Mouse (Mus musculus) spleen, adult 10 weeks (tissue): Measurements from ENCODE around the gene Ltbr. TPM values are rescaled to one million over a fixed set of nuclear protein-coding genes. Genes with fewer than 3 reads are reported as not detected.

Experiments used
- polyA plus RNA-seq: library from polyadenylated mRNA; stranded (reverse); fragments of 350-450 nt; fragmentation: Illumina TruSeq; extraction: RNeasy Lipid Tissue Mini Kit (QIAGEN cat#74804); gene quantifications from one replicate; pipeline ENCODE4 v1.2.3, GENCODE M21; 2015; ENCODE audit warnings: low replicate concordance; ENCODE audit not compliant: insufficient read depth

Ltbr gene
- polyA plus RNA-seq = 7.2 TPM

GRCm38 (mm10) chr6:125313546-125314230 lies at the start of gene Ltbr:
TSS of gene Ltbr (minus strand) at chr6:125313885.

DNA sequence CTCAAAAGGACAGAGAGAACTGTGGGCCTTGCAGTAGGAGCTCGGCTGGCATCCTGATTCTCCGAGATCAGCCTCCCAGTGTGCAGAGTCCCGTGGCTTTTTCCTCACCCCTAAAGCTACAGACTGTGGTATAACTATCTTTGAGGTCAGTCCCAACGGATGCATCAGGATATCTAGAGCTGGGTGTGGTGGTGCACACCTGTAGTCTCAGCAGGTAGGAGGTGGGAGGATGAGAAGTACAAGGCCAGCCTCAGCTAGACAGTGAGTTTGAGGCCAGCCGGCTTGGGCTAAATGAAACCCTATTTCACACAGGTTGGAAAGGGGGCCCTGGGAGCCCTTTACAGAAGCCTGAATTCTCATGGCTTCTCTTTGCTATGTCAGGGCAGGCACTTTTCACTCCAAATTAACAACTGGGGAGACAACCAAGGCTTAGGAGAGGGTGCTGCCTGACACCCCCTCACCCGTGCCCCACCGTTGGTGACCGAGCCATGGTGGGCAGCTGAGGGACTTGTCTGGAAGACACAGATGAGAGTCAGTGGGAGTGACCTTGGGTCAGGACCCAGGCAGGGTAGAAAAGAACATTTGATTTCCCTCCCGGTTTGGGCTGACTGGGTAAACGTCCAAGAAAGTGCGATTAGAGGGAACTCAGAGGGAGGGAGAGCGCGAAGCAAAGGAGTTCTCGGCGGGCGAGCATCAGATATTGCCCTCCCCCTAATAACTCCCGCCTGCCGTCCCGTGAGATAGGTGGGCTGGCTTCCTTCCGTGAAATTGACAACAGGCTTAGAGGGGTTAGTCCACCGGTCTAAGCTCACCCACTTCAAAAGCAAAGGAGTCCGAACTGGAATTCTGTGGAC lies 35.3 kb upstream of the Ltbr start, which contains the start of gene Tnfrsf1a:
Gene Tnfrsf1a, plus strand, starts transcription at position 642 of the 854 bp plus-strand sequence.

DNA sequence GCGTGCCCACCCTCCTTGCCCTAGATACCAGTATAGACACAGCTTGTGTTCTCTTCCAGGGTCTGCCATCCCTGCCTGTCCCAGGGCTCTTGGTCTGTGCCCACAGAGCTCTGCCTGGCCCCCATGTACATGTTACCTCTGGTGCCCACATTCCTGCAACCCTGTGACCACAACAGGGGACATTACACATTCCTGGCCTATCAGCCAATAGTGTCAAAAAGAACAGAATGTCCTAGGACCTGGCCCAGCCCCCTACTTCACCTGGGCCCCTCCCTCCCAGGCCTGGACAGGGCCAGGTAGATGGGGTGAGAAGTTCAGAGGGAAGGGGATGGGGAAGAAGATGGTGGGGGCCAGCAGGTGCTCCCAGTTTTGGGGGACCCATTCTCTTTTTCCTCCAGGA lies 6.6 kb upstream of the Ltbr start, which contains the start of gene Scnn1a:
Gene Scnn1a, plus strand, starts transcription at position 337 of the 400 bp plus-strand sequence.

GRCm38 (mm10) chr6:125285890-125286289 lies 27.8 kb downstream of the Ltbr start, which contains the start of gene Tuba3a:
TSS of gene Tuba3a (minus strand) at chr6:125286042.

Other genes with a start within 250 kb of the Ltbr start
- gene Lpar5, start 246.0 kb downstream of the Ltbr start, polyA plus RNA-seq = 8.7 TPM
- gene Chd4, start 217.9 kb downstream of the Ltbr start, polyA plus RNA-seq = 174 TPM
- gene Nop2, start 182.0 kb downstream of the Ltbr start, polyA plus RNA-seq = 22.7 TPM
- gene Iffo1, start 168.6 kb downstream of the Ltbr start, polyA plus RNA-seq = 29.6 TPM
- gene Gapdh, start 147.4 kb downstream of the Ltbr start, polyA plus RNA-seq = 414 TPM
- 55.5 TPM for gene Ncapd2, start 122.2 kb downstream of the Ltbr start, polyA plus RNA-seq
- 61.7 TPM for gene Mrpl51, start 122.1 kb downstream of the Ltbr start, polyA plus RNA-seq
- 89.9 TPM for gene Vamp1, start 98.3 kb downstream of the Ltbr start, polyA plus RNA-seq
- gene Tapbpl, start 82.0 kb downstream of the Ltbr start, polyA plus RNA-seq = 29.2 TPM
- 35.2 TPM for gene Cd27, start 76.9 kb downstream of the Ltbr start, polyA plus RNA-seq
- not detected for gene Tuba3a, start 27.8 kb downstream of the Ltbr start, polyA plus RNA-seq
- gene Scnn1a, start 6.8 kb upstream of the Ltbr start, polyA plus RNA-seq = 0.84 TPM
- 29.9 TPM for gene Tnfrsf1a, start 35.5 kb upstream of the Ltbr start, polyA plus RNA-seq
- gene Plekhg6, start 66.9 kb upstream of the Ltbr start, polyA plus RNA-seq = not detected
- 129 TPM for gene Cd9, start 180.9 kb upstream of the Ltbr start, polyA plus RNA-seq
- gene Vwf, start 232.9 kb upstream of the Ltbr start, polyA plus RNA-seq = 5.5 TPM